Mouse (Mus musculus): ENCODE data around the gene Gm26620. TPM values are rescaled to one million over a fixed set of nuclear protein-coding genes. Genes with fewer than 3 reads are reported as not detected.

The Gm26620 gene
- polyA plus RNA-seq, 1 experiment, result 0.06 TPM

DNA sequence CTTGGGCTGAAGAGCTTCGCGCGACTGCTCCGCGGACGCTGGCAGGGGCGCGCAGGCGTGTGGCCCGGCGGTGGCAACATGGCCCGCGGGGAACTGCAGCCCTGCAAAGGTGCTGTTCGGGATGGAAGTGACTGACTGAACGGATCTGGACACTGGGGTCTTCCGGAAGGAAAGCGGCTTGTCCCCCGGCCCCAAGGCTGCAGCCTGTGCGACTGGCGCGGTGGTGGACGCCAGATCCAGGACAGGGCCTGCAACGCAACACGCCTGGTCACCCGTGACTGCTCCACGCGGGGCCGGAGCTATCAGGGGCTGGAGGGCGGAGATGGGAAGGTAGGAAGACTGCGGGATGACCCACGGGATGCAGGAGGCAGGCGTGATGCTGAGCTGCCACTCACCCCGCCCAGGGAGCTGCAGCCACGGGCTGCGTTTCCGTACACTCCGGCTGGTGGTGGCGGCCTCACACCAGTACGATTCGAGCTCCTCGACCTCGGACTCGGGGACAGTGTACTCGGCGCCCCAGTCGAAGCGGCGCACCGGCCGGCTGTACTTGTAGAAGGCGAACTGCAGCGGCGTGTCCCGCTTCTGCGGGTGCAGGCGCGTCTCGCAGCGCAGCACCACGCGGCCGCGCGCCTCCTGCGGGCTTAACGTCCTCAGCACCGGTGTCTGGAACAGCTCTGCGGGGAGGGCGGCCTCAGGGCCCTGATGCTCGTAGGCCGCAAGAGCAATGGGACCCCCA is 22.8 kb downstream of the Gm26620 start:
- Histone ChIP-seq H3K79me2 (ENCODE audit: control insufficient read depth, insufficient read depth) (no peaks in the 10 kb centered on the region), H3K36me3 (ENCODE audit: control insufficient read depth, insufficient read depth) (no peaks in the 10 kb centered on the region), H3ac (ENCODE audit: control insufficient read depth, insufficient read length) (no peak overlapping the region), H3K27me3 (ENCODE audit: control insufficient read depth, insufficient read depth, insufficient read length) (no peaks in the 10 kb centered on the region), H3K4me2 (ENCODE audit: low read depth) (no peak overlapping the region), H3K4me3 (no peak overlapping the region)
- no peak for TF ChIP-seq MAX (IDR thresholded peaks at IDR 0.05; ENCODE audit: low read depth)
- no peak for TF ChIP-seq CEBPB (IDR thresholded peaks at IDR 0.05; ENCODE audit: insufficient read depth, poor library complexity, severe bottlenecking)
- TF ChIP-seq POLR2AphosphoS2 (IDR thresholded peaks at IDR 0.05; ENCODE audit: insufficient read length, low read depth), result no peak
- no peak for TF ChIP-seq E2F4 (IDR thresholded peaks at IDR 0.05; ENCODE audit: insufficient read depth)
- no peak for TF ChIP-seq REST (IDR thresholded peaks at IDR 0.05; ENCODE audit: insufficient read depth, insufficient read length)
- no peak for TF ChIP-seq SRF (IDR thresholded peaks at IDR 0.05; ENCODE audit: control insufficient read depth, insufficient read length, low read depth)
- TF ChIP-seq TCF12 (IDR thresholded peaks at IDR 0.05; ENCODE audit: insufficient read depth, poor library complexity, severe bottlenecking), result no peak

DNA sequence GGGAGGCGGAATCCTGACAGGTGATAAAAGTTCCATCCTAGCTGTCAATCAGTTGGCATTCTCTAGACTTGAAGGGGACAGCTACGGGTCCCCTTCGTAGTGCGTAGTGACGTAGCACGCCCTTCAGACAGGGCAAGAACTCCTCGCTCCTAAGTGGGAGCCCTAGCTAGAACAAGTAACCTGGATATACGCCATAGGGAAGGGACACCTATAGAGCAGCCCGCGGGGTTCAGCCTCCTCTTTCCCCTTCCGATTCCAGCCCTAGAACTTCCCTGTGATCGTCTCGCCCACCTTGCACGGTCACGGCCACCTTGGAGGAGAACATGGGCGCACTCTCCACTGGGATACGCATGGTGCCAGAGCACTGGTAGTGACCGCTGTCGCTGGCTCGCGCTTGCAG is 23.5 kb downstream of the Gm26620 start:
- Histone ChIP-seq H3K4me2 (ENCODE audit: low read depth) (no peak overlapping the region), H3ac (ENCODE audit: control insufficient read depth, insufficient read length) (no peak overlapping the region), H3K27me3 (ENCODE audit: control insufficient read depth, insufficient read depth, insufficient read length) (no peaks in the 10 kb centered on the region), H3K4me3 (no peak overlapping the region), H3K36me3 (ENCODE audit: control insufficient read depth, insufficient read depth) (no peaks in the 10 kb centered on the region), H3K79me2 (ENCODE audit: control insufficient read depth, insufficient read depth) (no peaks in the 10 kb centered on the region)
- TF ChIP-seq USF1 (IDR thresholded peaks at IDR 0.05; ENCODE audit: low read depth), result no peak
- no peak for TF ChIP-seq MAX (IDR thresholded peaks at IDR 0.05; ENCODE audit: low read depth)
- TF ChIP-seq TCF12 (IDR thresholded peaks at IDR 0.05; ENCODE audit: insufficient read depth, poor library complexity, severe bottlenecking), result no peak
- TF ChIP-seq SRF (IDR thresholded peaks at IDR 0.05; ENCODE audit: control insufficient read depth, insufficient read length, low read depth), result no peak
- no peak for TF ChIP-seq MYOG (IDR thresholded peaks at IDR 0.05; ENCODE audit: control insufficient read depth in 1 of 3, insufficient read depth in 1 of 3, insufficient read length in 2 of 3, low read depth in 2 of 3)
- TF ChIP-seq TCF3 (IDR thresholded peaks at IDR 0.05; ENCODE audit: insufficient read length, low read depth), result no peak
- no peak for TF ChIP-seq CEBPB (IDR thresholded peaks at IDR 0.05; ENCODE audit: insufficient read depth, poor library complexity, severe bottlenecking)
- TF ChIP-seq POLR2A (IDR thresholded peaks at IDR 0.05; ENCODE audit: insufficient read length, low read depth), result no peak

DNA sequence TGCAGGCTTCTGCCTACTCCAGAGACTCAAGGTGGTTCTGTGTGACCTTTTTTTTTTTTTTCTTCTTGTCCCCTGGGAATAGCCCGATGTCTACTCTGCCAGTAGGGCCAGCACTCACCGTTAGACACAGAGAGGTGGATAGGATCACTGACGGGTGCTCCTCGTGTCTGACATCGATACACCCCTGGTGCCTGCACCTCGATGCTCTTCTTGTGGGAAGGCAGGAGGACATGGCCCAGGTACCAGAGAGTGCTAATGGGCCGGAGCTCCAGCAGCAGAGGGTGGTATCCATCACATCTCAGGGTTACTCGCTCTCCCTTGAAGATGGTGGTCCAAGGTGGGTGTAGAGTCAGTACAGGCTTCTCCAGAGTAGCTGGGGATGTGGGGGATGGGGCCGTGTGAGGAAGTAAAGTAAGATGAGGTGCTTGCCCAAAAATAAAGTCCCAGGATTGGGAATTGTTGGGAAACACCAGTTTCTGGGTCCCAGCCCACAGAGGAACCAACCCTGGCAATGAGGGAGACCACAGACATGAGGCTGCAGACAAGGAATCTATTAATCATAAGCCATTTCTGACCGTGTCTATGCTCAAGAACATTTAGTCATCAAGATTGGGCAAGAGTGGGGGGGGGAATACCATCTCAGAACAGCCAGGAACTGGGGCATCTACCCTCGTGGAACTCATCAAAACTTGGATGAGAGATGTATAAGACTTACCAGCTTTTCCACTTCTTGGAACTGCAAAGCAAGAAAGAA is 27.2 kb downstream of the Gm26620 start:
- Histone ChIP-seq H3ac (ENCODE audit: control insufficient read depth, insufficient read length) (no peak overlapping the region), H3K4me3 (no peak overlapping the region), H3K27me3 (ENCODE audit: control insufficient read depth, insufficient read depth, insufficient read length) (no peaks in the 10 kb centered on the region), H3K4me2 (ENCODE audit: low read depth) (peak overlapping the region; percentile 62), H3K79me2 (ENCODE audit: control insufficient read depth, insufficient read depth) (no peaks in the 10 kb centered on the region), H3K36me3 (ENCODE audit: control insufficient read depth, insufficient read depth) (no peaks in the 10 kb centered on the region)
- TF ChIP-seq REST (IDR thresholded peaks at IDR 0.05; ENCODE audit: insufficient read depth, insufficient read length) (no peak), CEBPB (IDR thresholded peaks at IDR 0.05; ENCODE audit: insufficient read depth, poor library complexity, severe bottlenecking) (peak; percentile 99), SRF (IDR thresholded peaks at IDR 0.05; ENCODE audit: control insufficient read depth, insufficient read length, low read depth) (no peak)

DNA sequence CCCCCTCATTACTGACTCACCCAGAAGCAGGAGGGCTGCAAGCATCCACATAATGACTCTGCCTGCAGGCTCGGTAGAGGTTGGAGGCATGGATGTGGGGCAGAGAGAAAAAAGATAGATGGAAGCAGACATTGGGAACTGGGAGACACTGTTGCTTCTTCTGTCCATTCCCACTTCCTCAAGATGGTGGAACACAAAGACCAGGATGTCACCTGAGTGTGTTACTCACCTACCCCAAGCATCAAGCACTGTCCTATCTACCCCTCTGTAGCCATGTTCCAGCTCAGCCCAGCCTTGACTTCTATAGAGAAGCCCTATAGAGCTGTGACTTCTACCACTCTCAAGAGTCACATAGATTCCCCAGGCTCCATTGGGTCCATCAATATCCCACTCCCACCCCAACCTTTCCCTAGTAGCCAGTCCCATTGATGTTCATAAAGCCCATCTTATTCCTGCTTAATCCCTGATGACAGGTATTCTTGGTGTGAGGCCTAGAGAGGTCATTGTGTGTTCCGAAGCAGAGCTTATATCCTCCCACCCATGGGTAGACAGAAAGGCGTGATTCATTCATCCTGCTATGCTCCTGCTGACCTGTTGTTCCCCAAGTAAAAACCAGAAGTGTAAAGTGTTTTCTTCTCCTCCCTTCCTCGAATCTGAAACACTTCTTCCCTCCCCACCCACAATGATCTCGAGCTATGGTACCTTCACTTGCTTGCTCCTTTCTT is 28.2 kb downstream of the Gm26620 start, which contains the start of gene Fcrlb:
Fcrlb (minus strand) TSS at position 51 of the 725 bp plus-strand sequence.
- Histone ChIP-seq H3ac (ENCODE audit: control insufficient read depth, insufficient read length) (no peak within 1 kb of the TSS), H3K4me3 (no peak within 1 kb of the TSS), H3K4me2 (ENCODE audit: low read depth) (peak within 1 kb of the TSS; percentile 62), H3K27me3 (ENCODE audit: control insufficient read depth, insufficient read depth, insufficient read length) (no peaks in the 10 kb centered on the region), H3K79me2 (ENCODE audit: control insufficient read depth, insufficient read depth) (no peaks in the 10 kb centered on the region), H3K36me3 (ENCODE audit: control insufficient read depth, insufficient read depth) (no peaks in the 10 kb centered on the region)
- no peak for TF ChIP-seq POLR2A (IDR thresholded peaks at IDR 0.05; ENCODE audit: insufficient read length, low read depth)
- no peak for TF ChIP-seq E2F4 (IDR thresholded peaks at IDR 0.05; ENCODE audit: insufficient read depth)
- TF ChIP-seq TCF3 (IDR thresholded peaks at IDR 0.05; ENCODE audit: insufficient read length, low read depth), result no peak
- no peak for TF ChIP-seq CEBPB (IDR thresholded peaks at IDR 0.05; ENCODE audit: insufficient read depth, poor library complexity, severe bottlenecking)
- no peak for TF ChIP-seq POLR2AphosphoS2 (IDR thresholded peaks at IDR 0.05; ENCODE audit: insufficient read length, low read depth)
- no peak for TF ChIP-seq REST (IDR thresholded peaks at IDR 0.05; ENCODE audit: insufficient read depth, insufficient read length)
- no peak for TF ChIP-seq USF1 (IDR thresholded peaks at IDR 0.05; ENCODE audit: low read depth)
- TF ChIP-seq MYOD1 (IDR thresholded peaks at IDR 0.05; ENCODE audit: control insufficient read depth in 1 of 3, insufficient read length in 2 of 3, low read depth in 2 of 3), result no peak

DNA sequence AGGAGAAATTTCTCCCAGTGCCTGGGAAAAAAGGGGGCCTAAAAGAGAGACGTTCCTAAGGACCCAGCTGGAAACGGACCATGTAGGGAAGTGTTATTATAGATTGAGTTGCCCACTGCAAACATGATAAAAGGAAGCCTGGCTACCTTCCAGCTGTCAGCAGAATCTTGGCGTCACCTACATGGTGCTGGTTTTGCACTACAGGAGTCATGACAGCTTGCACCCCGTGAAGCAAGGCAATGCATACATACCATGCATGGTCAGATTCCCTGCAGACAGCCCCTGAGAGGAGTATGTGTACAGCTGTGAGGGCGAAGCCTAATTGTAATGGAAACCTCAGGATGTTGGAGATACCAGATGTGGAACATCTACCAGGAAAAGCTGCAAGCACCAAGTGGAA is 30.8 kb downstream of the Gm26620 start:
- Histone ChIP-seq H3K4me3 (no peak overlapping the region), H3K79me2 (ENCODE audit: control insufficient read depth, insufficient read depth) (no peaks in the 10 kb centered on the region), H3K36me3 (ENCODE audit: control insufficient read depth, insufficient read depth) (no peaks in the 10 kb centered on the region), H3ac (ENCODE audit: control insufficient read depth, insufficient read length) (no peak overlapping the region), H3K27me3 (ENCODE audit: control insufficient read depth, insufficient read depth, insufficient read length) (no peaks in the 10 kb centered on the region), H3K4me2 (ENCODE audit: low read depth) (no peak overlapping the region)
- TF ChIP-seq E2F4 (IDR thresholded peaks at IDR 0.05; ENCODE audit: insufficient read depth) (no peak), MAX (IDR thresholded peaks at IDR 0.05; ENCODE audit: low read depth) (no peak), MYOD1 (IDR thresholded peaks at IDR 0.05; ENCODE audit: control insufficient read depth in 1 of 3, insufficient read length in 2 of 3, low read depth in 2 of 3) (no peak), POLR2A (IDR thresholded peaks at IDR 0.05; ENCODE audit: insufficient read length, low read depth) (no peak), USF1 (IDR thresholded peaks at IDR 0.05; ENCODE audit: low read depth) (no peak), TCF12 (IDR thresholded peaks at IDR 0.05; ENCODE audit: insufficient read depth, poor library complexity, severe bottlenecking) (no peak)

Measured in myocyte (in vitro differentiated cells).